Mouse (Mus musculus) CH12F3 (cell line): ENCODE data around the gene Cacnb3.

ENCODE experiments used
- in situ Hi-C: fragments of 300-500 bp; cut with MboI; formaldehyde crosslinking; loops from 2 replicates; pipeline ENCODE4 v1.14.3; 2020; ENCODE audit warnings: low sequenced_read_pairs

The Cacnb3 gene

DNA sequence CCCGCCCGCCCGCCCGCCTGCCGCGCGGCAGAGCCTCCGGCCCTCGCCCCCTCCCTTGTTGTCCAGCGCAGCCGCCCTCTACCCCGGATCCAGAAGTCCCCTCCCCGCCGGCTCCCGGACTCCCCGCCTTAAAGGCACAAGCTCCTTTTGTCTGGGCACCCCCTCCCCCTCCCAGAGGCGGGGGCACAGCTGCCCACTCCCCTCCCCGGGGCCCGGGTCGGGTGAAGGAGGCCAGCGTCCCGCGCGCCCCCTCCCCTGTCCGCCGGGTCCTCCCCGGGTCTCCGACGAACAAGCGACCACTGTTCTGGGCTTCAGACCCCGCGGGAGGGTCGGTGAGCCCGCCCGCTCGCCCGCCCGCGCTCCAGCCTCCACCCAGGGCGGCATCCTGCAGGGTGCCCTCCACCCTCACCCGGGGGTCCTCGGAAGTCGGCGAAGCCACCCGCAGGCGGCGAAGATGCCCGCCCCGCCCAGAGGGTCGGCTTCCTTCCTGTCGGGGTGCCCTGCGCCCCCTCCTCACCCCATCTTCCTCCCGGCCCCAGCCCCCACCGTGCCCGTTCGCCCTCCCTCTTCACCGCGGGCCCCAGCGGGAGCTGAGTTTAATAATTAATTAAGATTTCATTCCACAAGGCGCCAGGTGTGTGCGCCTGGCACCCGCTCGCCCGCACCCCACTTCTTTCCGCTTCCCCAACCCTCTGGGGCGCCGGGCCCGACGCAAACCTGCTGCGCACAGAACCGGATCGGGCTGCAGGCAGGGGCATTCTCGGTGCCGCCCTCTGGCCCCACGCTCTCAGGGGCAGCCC lies 21.1 kb upstream of the Cacnb3 start, which contains the start of gene Adcy6:
Adcy6 (minus strand) TSS at position 746 of the 800 bp plus-strand sequence.
- in situ Hi-C loops, result no loop called here

DNA sequence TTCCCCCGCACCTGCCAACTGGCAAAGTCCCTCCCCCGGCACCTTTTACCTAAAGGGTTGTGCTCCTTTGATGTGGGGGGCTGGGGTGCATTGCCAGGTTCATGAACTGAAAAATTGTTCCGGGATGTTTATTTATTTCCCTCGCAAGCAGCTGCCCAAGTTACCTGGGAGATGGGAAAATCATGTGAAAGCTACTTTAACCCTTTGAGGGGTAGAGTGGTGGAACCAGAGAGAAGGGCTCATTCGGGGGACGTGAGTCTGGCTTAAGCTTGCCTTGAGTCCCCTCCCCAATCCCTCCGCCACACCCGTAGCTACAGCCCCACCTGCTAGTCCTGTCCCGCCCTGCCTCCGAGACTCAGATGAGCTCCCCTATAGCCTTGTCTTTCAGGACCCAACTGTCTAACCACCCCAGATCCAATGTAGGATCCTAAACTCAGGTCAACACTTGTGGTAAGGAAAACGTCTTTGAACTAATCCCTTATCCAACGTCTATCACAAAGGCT lies 20.5 kb upstream of the Cacnb3 start:
- in situ Hi-C loops, result no loop called here

DNA sequence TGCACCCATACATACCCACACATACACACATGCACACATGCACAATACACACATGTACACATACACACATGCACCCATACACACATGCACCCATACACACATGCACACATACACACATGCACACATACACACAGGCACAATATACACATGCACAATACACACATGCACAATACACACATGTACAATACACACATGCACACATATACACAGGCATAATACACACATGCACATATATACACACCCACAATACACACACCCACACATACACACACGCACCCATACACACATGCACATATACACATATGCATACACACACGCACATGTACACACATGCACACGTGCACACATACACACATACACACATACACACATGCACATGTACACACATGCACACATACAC lies 18.4 kb upstream of the Cacnb3 start:
- in situ Hi-C loops, result no loop called here

- in situ Hi-C loops, result no loop called here
These were observed 16.1 kb upstream of the Cacnb3 start for GRCm38 (mm10) chr15:98614551-98614950.

GRCm38 (mm10) chr15:98614971-98615370 lies 15.7 kb upstream of the Cacnb3 start:
- in situ Hi-C loops, result loop anchor here (5.0 kb wide), 1 partner anchor 33 kb away; no protein-coding TSS in a partner anchor

GRCm38 (mm10) chr15:98615751-98616150 lies 14.9 kb upstream of the Cacnb3 start:
- in situ Hi-C loops, result loop anchor here (5.0 kb wide), 1 partner anchor 33 kb away; no protein-coding TSS in a partner anchor

GRCm38 (mm10) chr15:98616362-98617175 lies 14.1 kb upstream of the Cacnb3 start:
- in situ Hi-C loops, result loop anchor here (5.0 kb wide), 1 partner anchor 34 kb away; no protein-coding TSS in a partner anchor

DNA sequence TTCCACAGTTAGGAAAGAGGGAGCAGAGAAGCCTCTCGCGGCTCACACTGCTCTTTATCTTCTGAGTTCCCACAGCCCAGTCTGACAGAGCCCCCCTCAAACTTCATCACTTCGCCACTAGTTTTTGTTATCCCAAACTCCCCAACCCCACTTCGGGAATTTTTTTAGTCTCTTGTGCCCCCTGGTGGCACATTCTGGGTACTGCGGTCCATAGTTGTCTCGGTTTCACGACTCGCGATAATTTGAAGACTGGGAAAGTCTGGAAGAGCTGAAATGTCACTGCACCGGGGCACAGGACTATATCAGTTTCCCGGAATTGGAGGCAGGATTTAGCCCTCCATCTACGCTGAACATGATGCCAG lies 13.5 kb upstream of the Cacnb3 start:
- in situ Hi-C loops, result loop anchor here (5.0 kb wide), 1 partner anchor 35 kb away; no protein-coding TSS in a partner anchor

GRCm38 (mm10) chr15:98622199-98622598 lies 8.4 kb upstream of the Cacnb3 start:
- in situ Hi-C loops, result no loop called here

- in situ Hi-C loops, result no loop called here
These were observed 7.9 kb upstream of the Cacnb3 start for GRCm38 (mm10) chr15:98622721-98623120.

GRCm38 (mm10) chr15:98623361-98623821 lies 7.2 kb upstream of the Cacnb3 start:
- in situ Hi-C loops, result no loop called here

GRCm38 (mm10) chr15:98626078-98626477 lies 4.6 kb upstream of the Cacnb3 start:
- in situ Hi-C loops, result no loop called here

- in situ Hi-C loops, result no loop called here
These were observed 4.0 kb upstream of the Cacnb3 start for GRCm38 (mm10) chr15:98626487-98627212.

- in situ Hi-C loops, result no loop called here
These were observed 1.9 kb upstream of the Cacnb3 start for GRCm38 (mm10) chr15:98628589-98629254.

DNA sequence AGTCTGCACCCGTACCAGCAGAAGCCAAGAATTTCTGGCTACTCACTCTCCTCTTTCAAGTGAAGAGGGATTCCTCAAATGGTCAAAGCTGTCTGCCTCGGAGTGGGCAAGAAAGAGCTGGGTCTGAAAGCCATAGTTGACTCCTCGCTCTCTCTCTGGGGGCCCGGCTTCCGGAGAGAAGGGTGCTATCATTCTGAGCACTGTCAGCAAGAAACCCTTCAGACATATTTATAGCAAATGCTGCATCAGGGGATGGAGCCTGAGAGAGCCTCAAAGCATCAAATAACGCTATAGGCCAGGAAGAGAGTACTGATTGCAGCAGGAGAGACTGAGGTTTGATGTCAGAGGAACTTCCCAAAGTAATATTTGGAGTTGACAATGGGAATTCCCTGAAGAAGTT lies 1.2 kb upstream of the Cacnb3 start:
- in situ Hi-C loops, result no loop called here

- in situ Hi-C loops, result no loop called here
These were observed 853 bp downstream of the Cacnb3 start for GRCm38 (mm10) chr15:98631493-98631892.

DNA sequence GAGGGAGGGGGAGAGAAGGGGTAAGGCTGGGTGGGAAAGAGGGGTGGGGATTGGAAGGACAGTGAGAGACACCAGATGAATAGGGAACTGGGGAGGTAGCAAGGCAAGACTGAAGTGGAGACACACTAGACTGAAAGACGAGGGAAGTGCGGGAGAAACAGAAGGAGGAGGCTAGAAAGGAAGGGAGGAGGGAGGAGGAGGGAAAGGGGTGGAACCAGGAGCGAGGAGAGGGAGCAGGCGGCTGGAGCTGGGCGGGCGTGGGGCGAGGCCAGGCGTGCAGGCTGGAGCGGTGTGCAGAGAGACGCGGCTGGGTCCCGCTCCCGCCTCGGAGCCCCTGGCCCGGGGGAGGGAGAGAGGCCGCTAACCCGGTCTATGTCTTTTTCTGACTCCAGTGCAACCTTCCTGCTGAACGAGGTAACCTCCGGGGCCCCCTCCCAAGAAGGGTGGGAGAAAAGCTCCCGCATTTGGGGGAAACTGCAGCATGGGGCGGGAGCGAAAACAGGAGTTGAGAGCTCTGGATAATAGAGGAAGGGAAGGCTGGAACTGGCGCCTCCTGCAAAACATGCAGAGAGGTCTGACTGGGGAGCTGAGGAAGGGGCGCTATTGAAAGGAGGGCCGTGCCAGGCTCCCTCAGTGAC lies 1.6 kb downstream of the Cacnb3 start:
- in situ Hi-C loops, result no loop called here

- in situ Hi-C loops, result no loop called here
These were observed 2.3 kb downstream of the Cacnb3 start for GRCm38 (mm10) chr15:98632921-98633320.

- in situ Hi-C loops, result no loop called here
These were observed 3.3 kb downstream of the Cacnb3 start for GRCm38 (mm10) chr15:98633822-98634470.
